Mouse (Mus musculus) thymus, adult 2 months (tissue): ENCODE measurements at regions not wholly inside any gene's neighbourhood (a gene's known extent, or its start where the extent isn't known, plus 50 kb on each side); places are given as distances from the start of the nearest gene placed in this dataset.
"Not testable (repeated sequence)": the region's sequence is repeated elsewhere in the genome, so short reads cannot be mapped to it uniquely, and the experiment has no call there.

ENCODE experiments used
- DNase-seq: peaks from one replicate; pipeline ENCODE4 v3.0.0; 2021
- H3K27ac ChIP-seq: fragments of 200-500 bp; 2 replicates; pipeline ENCODE4 v1.5.1; 2012; ENCODE audit warnings: low read length, control low read depth; ENCODE audit not compliant: control insufficient read depth, insufficient read depth
- H3K27me3 ChIP-seq: fragments of 200-500 bp; 2 replicates; pipeline ENCODE4 v1.6.1; 2012; ENCODE audit warnings: mild to moderate bottlenecking, low read length, moderate library complexity, mixed read lengths; ENCODE audit not compliant: control insufficient read depth, insufficient read depth
- H3K36me3 ChIP-seq: fragments of 200-500 bp; 2 replicates; pipeline ENCODE4 v1.6.1; 2012; ENCODE audit warnings: mild to moderate bottlenecking, low read length, moderate library complexity; ENCODE audit not compliant: control insufficient read depth, insufficient read depth
- H3K4me1 ChIP-seq: fragments of 200-500 bp; replicated peaks from 2 replicates; pipeline ENCODE4 v1.6.1; 2012; ENCODE audit warnings: low read length; ENCODE audit not compliant: control insufficient read depth, insufficient read depth
- H3K4me3 ChIP-seq: fragments of 200-500 bp; 2 replicates; pipeline ENCODE4 v1.5.1; 2012; ENCODE audit warnings: mild to moderate bottlenecking, low read length, control low read depth, moderate library complexity; ENCODE audit not compliant: control insufficient read depth, insufficient read depth
- CTCF ChIP-seq: fragments of 200-500 bp; IDR thresholded peaks from 2 replicates; pipeline ENCODE4 v1.5.1; 2012; ENCODE audit warnings: mild to moderate bottlenecking, control low read depth, low read length, moderate library complexity, borderline replicate concordance; ENCODE audit not compliant: control insufficient read depth, poor library complexity, insufficient read depth; ENCODE audit errors: extremely low read depth
- POLR2A ChIP-seq: fragments of 200-500 bp; IDR thresholded peaks from 2 replicates; pipeline ENCODE4 v1.6.1; 2012; ENCODE audit warnings: mild to moderate bottlenecking, low read length, control low read depth, moderate library complexity; ENCODE audit not compliant: control insufficient read depth, poor library complexity, insufficient read depth; ENCODE audit errors: extremely low read depth
- whole genome bisulfite sequencing: fragments of 180-500 bp; shearing (Covaris S2); methylation state at CpG from one replicate; pipeline ENCODE4 v1.1.7; 2018; 5-methylcytosine and 5-hydroxymethylcytosine counted together

DNA sequence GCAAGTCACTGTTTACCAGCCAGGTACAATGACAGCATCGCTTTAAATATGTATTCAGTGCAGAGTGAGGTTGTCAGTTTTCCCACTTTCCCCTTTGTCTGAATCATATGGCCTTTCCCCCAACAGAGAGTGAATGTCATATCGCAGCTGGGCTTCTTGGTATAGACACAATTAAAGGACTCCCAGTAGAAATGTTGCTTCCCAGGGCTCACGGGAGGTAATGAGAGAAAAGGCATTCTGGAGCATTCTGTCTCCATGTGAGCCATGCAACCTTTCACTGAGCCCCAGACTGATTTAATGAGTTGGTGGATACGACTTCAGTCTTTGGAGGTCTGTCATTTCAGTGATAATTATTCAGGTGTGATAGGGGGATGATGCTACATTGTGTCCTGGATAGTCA lies 310.8 kb upstream of the Zfp960 start:
- WGBS = 87% methylated on average over 4 of the region's 4 CpGs
- H3K27me3 ChIP-seq = no peaks in the 10 kb centered on the region
- no peak overlapping the region for H3K4me3 ChIP-seq
- H3K27ac ChIP-seq = no peak overlapping the region
- no peaks in the 10 kb centered on the region for H3K36me3 ChIP-seq
- H3K4me1 ChIP-seq = no peaks in the 10 kb centered on the region
- TF ChIP-seq POLR2A (no peak), CTCF (no peak)
- no peak for DNase-seq

DNA sequence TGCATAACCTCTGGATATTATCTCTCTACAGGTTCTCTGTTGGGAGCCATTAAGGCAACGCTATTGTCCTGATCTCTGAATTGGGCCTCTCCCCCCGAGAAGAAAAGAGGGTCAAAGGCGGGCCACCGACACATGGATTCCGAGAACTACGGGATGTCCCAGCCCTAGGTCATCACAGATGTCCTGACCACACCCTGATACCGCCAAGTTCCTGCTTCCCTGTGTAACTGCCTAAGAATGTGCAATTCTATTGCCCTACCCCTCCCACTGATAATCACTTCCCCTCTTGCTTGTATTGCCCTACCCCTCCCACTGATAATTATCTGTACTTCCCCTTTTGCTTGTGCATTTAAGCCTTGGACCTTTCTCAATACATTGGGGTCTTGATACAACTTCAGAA lies 293.3 kb upstream of the Zfp960 start:
- WGBS = 84% methylated on average over 7 of the region's 7 CpGs
- DNase-seq, H3K4me3 ChIP-seq, H3K27me3 ChIP-seq, H3K27ac ChIP-seq, H3K36me3 ChIP-seq, H3K4me1 ChIP-seq: not testable (repeated sequence)

DNA sequence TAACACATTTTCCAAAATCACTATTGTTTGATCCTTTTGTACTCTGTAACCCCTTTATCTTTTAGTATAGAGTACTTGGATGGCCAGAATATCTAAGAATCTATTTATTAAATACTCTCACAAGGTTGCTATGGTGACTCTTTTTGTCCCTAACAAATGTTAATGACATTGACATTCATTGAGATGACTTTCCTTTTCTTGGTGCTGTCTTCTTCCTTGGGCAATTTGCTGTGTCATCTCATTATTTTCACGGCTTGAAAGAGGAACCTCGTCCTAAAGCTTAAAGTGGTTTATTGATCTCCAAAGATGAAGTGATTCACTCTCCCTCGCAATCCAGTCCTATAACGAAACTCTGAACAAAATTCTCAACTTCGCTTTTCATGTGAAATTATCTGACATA lies 265.6 kb upstream of the Zfp960 start:
- DNase-seq = no peak
- WGBS = 83% methylated on average over 5 of the region's 5 CpGs
- H3K4me1 ChIP-seq = no peaks in the 10 kb centered on the region
- H3K27ac ChIP-seq = no peak overlapping the region
- TF ChIP-seq CTCF (no peak), POLR2A (no peak)
- no peaks in the 10 kb centered on the region for H3K36me3 ChIP-seq
- H3K4me3 ChIP-seq = no peak overlapping the region
- no peaks in the 10 kb centered on the region for H3K27me3 ChIP-seq

DNA sequence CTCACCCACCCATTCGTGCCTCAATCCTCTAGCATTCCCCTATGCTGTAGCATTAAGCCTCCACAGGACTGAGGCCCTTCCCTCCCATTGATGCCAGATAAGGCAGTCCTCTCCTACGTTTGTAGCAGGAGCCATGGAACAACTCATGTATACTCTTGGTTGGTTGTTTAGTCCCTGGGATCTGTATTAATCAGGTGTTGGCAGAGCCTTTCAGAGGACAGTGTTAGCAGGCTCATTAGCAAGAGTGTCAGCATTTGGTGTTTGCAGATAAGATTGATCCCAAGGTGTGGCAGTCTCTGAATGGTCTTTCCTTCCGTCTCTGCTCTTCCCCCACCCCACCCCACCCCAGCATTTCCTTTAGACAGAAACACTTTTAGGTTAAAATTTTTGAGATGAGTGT lies 258.9 kb upstream of the Zfp960 start:
- Histone ChIP-seq H3K4me1 (no peaks in the 10 kb centered on the region), H3K27ac (no peak overlapping the region), H3K36me3 (no peaks in the 10 kb centered on the region), H3K4me3 (no peak overlapping the region), H3K27me3 (no peaks in the 10 kb centered on the region)
- no peak for DNase-seq
- 34% methylated on average over 3 of the region's 3 CpGs for WGBS
- no peak for TF ChIP-seq CTCF
- no peak for TF ChIP-seq POLR2A

DNA sequence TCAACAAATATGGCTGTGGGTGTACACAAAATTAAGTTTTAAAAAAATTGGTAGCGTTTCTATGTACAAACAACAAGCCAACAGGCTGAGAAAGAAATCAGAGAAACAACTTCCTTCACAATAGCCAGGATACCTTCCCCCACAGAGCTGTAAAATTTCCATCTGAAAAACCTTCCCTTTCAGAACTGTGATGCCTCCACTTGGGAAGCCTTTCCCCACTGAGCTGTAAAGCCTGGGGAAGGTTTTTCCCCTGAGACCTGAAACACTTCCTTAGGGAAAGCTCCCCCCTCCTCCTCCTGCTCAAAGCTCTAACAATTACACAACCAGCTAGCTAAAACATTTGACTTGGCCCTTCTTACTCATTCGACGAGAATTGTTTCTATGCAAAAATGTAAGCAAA lies 245.5 kb upstream of the Zfp960 start:
- Histone ChIP-seq H3K4me3 (no peak overlapping the region), H3K27me3 (no peaks in the 10 kb centered on the region), H3K4me1 (no peaks in the 10 kb centered on the region), H3K27ac (no peak overlapping the region), H3K36me3 (no peaks in the 10 kb centered on the region)
- 48% methylated on average over 3 of the region's 3 CpGs for WGBS
- no peak for DNase-seq
- no peak for TF ChIP-seq CTCF
- no peak for TF ChIP-seq POLR2A

DNA sequence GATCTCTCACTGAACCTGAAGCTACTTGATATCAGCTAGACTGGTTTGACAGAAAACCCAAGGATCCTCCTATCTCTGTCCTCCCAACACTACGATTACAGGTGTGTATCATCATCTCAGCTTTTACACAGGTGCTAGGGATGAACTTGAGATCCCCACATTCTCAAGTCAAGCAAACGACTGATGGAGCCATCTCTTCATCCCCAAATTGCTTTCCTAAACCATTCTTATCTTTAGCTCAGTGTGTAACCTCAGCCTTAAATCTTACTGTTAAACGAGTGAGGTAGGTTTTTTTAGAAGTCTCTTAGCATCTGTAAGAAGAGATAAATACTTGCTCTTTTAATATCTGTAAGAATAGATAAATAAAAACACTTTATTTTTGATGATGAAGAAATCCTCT lies 242.2 kb upstream of the Zfp960 start:
- H3K4me3 ChIP-seq = no peak overlapping the region
- 70% methylated on average over 3 of the region's 3 CpGs for WGBS
- H3K4me1 ChIP-seq = no peaks in the 10 kb centered on the region
- no peaks in the 10 kb centered on the region for H3K27me3 ChIP-seq
- DNase-seq = no peak
- no peaks in the 10 kb centered on the region for H3K36me3 ChIP-seq
- TF ChIP-seq CTCF = no peak
- no peak overlapping the region for H3K27ac ChIP-seq

DNA sequence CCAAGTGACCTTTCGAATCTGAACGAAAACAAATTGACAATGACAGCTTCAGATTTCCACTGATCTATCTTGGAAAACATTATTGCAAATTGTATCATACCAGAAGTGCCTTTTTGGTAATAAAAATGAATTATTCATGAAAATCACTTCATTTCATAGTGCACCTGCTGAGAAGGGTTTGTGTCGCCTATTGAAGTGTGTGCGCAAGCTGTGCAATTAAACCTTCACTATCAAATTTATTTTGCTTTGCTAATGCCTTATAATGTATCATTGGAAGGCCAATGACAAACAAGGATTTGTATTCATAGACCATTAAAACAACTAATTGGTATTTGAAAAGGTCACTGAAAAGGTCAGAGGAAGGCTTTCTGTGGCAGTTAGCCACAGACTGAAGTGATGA lies 224.8 kb upstream of the Zfp960 start:
- H3K4me1 ChIP-seq = no peaks in the 10 kb centered on the region
- TF ChIP-seq POLR2A (no peak), CTCF (no peak)
- DNase-seq = no peak
- no peak overlapping the region for H3K4me3 ChIP-seq
- WGBS = 94% methylated on average over 4 of the region's 4 CpGs
- no peaks in the 10 kb centered on the region for H3K27me3 ChIP-seq
- no peaks in the 10 kb centered on the region for H3K36me3 ChIP-seq
- no peak overlapping the region for H3K27ac ChIP-seq
